Mouse (Mus musculus): ENCODE results near the gene Rhoj. TPM values are rescaled to one million over a fixed set of nuclear protein-coding genes. Genes with fewer than 3 reads are reported as not detected.

Rhoj gene
- polyA plus RNA-seq, 1 experiment from 2014 or later = 62.4 TPM

- no peaks in the 10 kb centered on the region for H3K4me1 ChIP-seq
- ATAC-seq (ENCODE audit: insufficient number of reproducible peaks, low FRiP score, low TSS enrichment, low read depth) = no peak
- no peak overlapping the region for H3K4me3 ChIP-seq (replicated peaks)
- no peaks in the 10 kb centered on the region for H3K27me3 ChIP-seq
- H3K9me3 ChIP-seq (replicated peaks) = no peaks in the 10 kb centered on the region
- 94% methylated on average over 6 of the region's 6 CpGs for whole genome bisulfite sequencing
- 0 out of 2 replicates have a peak, but pooled peaks cover 1% of the 10 kb centered on the region for H3K36me3 ChIP-seq
- no peak overlapping the region for H3K27ac ChIP-seq (replicated peaks)
- no peak overlapping the region for H3K4me2 ChIP-seq (replicated peaks)
- H3K9ac ChIP-seq = no peak overlapping the region
These were observed 59.2 kb downstream of the Rhoj start for GRCm38 (mm10) chr12:75367371-75367770.

- no peaks in the 10 kb centered on the region for H3K4me1 ChIP-seq
- no peak overlapping the region for H3K27ac ChIP-seq (replicated peaks)
- no peak overlapping the region for H3K4me2 ChIP-seq (replicated peaks)
- WGBS = 87% methylated on average over 5 of the region's 5 CpGs
- H3K9me3 ChIP-seq (replicated peaks) = no peaks in the 10 kb centered on the region
- no peak overlapping the region for H3K4me3 ChIP-seq (replicated peaks)
- no peaks in the 10 kb centered on the region for H3K27me3 ChIP-seq
- H3K9ac ChIP-seq = no peak overlapping the region
- ATAC-seq (ENCODE audit: insufficient number of reproducible peaks, low FRiP score, low TSS enrichment, low read depth) = no peak
- no peaks in the 10 kb centered on the region for H3K36me3 ChIP-seq
These were observed 60.4 kb downstream of the Rhoj start for GRCm38 (mm10) chr12:75368527-75368926.

DNA sequence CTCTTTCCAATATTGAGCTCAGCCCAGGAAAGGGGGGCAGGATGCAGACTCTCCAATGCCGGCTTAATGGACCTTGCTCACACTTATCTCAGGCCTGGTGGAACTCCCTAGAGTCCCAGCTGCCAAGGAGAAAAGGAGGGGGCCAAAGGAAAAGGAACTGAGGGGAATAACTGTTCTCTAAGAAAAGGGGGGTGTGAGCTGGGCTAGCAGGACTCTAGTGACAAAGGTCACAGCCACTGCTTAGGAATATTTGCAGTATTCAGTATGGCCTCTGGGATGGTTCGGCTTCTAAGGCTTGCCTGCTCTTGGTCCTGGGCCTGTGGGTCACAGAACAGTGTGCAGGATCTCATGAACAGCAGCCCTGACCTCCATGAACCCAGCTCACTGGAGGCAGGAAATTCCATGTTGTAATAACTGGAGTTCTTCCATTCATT lies 61.3 kb downstream of the Rhoj start:
- no peak for ATAC-seq (ENCODE audit: insufficient number of reproducible peaks, low FRiP score, low TSS enrichment, low read depth)
- Histone ChIP-seq H3K9ac (no peak overlapping the region), H3K36me3 (no peaks in the 10 kb centered on the region), H3K4me3 (replicated peaks) (no peak overlapping the region), H3K27ac (replicated peaks) (no peak overlapping the region), H3K4me1 (no peaks in the 10 kb centered on the region), H3K4me2 (replicated peaks) (no peak overlapping the region), H3K9me3 (replicated peaks) (no peaks in the 10 kb centered on the region), H3K27me3 (no peaks in the 10 kb centered on the region)
- 71% methylated on average over 2 of the region's 2 CpGs for WGBS

GRCm38 (mm10) chr12:75374437-75374836 lies 66.3 kb downstream of the Rhoj start:
- no peak overlapping the region for H3K4me3 ChIP-seq (replicated peaks)
- no peaks in the 10 kb centered on the region for H3K27me3 ChIP-seq
- H3K27ac ChIP-seq (replicated peaks) = no peak overlapping the region
- no peaks in the 10 kb centered on the region for H3K36me3 ChIP-seq
- H3K4me2 ChIP-seq (replicated peaks) = no peak overlapping the region
- no peak for ATAC-seq (ENCODE audit: insufficient number of reproducible peaks, low FRiP score, low TSS enrichment, low read depth)
- H3K9me3 ChIP-seq (replicated peaks) = no peaks in the 10 kb centered on the region
- no peaks in the 10 kb centered on the region for H3K4me1 ChIP-seq
- no peak overlapping the region for H3K9ac ChIP-seq
- WGBS = 64% methylated on average over 10 of the region's 10 CpGs

GRCm38 (mm10) chr12:75375060-75375459 lies 66.9 kb downstream of the Rhoj start:
- H3K9ac ChIP-seq = no peak overlapping the region
- H3K9me3 ChIP-seq (replicated peaks) = no peaks in the 10 kb centered on the region
- no peak overlapping the region for H3K4me2 ChIP-seq (replicated peaks)
- no peaks in the 10 kb centered on the region for H3K4me1 ChIP-seq
- WGBS = 86% methylated on average over 12 of the region's 12 CpGs
- H3K27ac ChIP-seq (replicated peaks) = no peak overlapping the region
- no peaks in the 10 kb centered on the region for H3K36me3 ChIP-seq
- H3K27me3 ChIP-seq = no peaks in the 10 kb centered on the region
- no peak overlapping the region for H3K4me3 ChIP-seq (replicated peaks)
- no peak for ATAC-seq (ENCODE audit: insufficient number of reproducible peaks, low FRiP score, low TSS enrichment, low read depth)

- H3K9ac ChIP-seq = no peak overlapping the region
- no peak overlapping the region for H3K4me2 ChIP-seq (replicated peaks)
- no peaks in the 10 kb centered on the region for H3K36me3 ChIP-seq
- no peak overlapping the region for H3K27ac ChIP-seq (replicated peaks)
- WGBS = 61% methylated on average over 6 of the region's 6 CpGs
- no peaks in the 10 kb centered on the region for H3K9me3 ChIP-seq (replicated peaks)
- H3K4me1 ChIP-seq = no peaks in the 10 kb centered on the region
- ATAC-seq (ENCODE audit: insufficient number of reproducible peaks, low FRiP score, low TSS enrichment, low read depth) = no peak; the same call in 1 of the 2 replicates
- H3K4me3 ChIP-seq (replicated peaks) = no peak overlapping the region
- no peaks in the 10 kb centered on the region for H3K27me3 ChIP-seq
These were observed 68.0 kb downstream of the Rhoj start for GRCm38 (mm10) chr12:75376126-75376525.

DNA sequence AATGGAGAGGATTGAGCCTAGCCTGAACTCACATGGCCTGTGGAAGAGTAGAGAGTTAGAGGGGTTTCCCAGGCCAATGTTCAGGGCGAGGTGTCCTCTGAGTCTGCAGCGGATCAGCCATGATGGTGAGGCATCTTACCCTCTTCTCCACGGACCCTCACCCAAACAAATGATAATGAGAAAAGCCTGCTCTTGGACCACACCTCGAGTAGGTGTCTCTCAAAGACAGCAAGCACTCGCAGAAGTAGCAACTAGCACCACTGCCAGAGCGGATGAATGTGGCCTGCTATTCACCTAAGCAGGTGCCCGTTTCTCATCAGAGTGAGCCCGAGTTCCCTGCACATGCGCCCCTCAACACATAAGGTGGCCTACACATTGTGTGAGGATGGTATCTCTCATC lies 78.6 kb downstream of the Rhoj start:
- no peaks in the 10 kb centered on the region for H3K4me1 ChIP-seq
- H3K9me3 ChIP-seq (replicated peaks) = no peaks in the 10 kb centered on the region
- H3K27ac ChIP-seq (replicated peaks) = no peak overlapping the region
- no peak overlapping the region for H3K9ac ChIP-seq
- no peak for ATAC-seq (ENCODE audit: insufficient number of reproducible peaks, low FRiP score, low TSS enrichment, low read depth)
- H3K36me3 ChIP-seq = no peaks in the 10 kb centered on the region
- no peak overlapping the region for H3K4me3 ChIP-seq (replicated peaks)
- H3K4me2 ChIP-seq (replicated peaks) = no peak overlapping the region
- H3K27me3 ChIP-seq = no peaks in the 10 kb centered on the region
- 80% methylated on average over 9 of the region's 9 CpGs for WGBS

GRCm38 (mm10) chr12:75387156-75387555 lies 79.0 kb downstream of the Rhoj start:
- Histone ChIP-seq H3K27me3 (no peaks in the 10 kb centered on the region), H3K4me2 (replicated peaks) (no peak overlapping the region), H3K36me3 (no peaks in the 10 kb centered on the region), H3K4me3 (replicated peaks) (no peak overlapping the region), H3K4me1 (no peaks in the 10 kb centered on the region), H3K9me3 (replicated peaks) (no peaks in the 10 kb centered on the region), H3K27ac (replicated peaks) (no peak overlapping the region), H3K9ac (no peak overlapping the region)
- peak; percentile 51; the same call in 1 of the 2 replicates for ATAC-seq (ENCODE audit: insufficient number of reproducible peaks, low FRiP score, low TSS enrichment, low read depth)
- WGBS = 64% methylated on average over 8 of the region's 8 CpGs

GRCm38 (mm10) chr12:75387846-75388245 lies 79.7 kb downstream of the Rhoj start:
- Histone ChIP-seq H3K9ac (no peak overlapping the region), H3K9me3 (replicated peaks) (no peaks in the 10 kb centered on the region), H3K4me3 (replicated peaks) (no peak overlapping the region), H3K36me3 (no peaks in the 10 kb centered on the region), H3K4me2 (replicated peaks) (no peak overlapping the region), H3K4me1 (no peaks in the 10 kb centered on the region), H3K27ac (replicated peaks) (no peak overlapping the region), H3K27me3 (no peaks in the 10 kb centered on the region)
- WGBS = 87% methylated on average over 15 of the region's 15 CpGs
- ATAC-seq (ENCODE audit: insufficient number of reproducible peaks, low FRiP score, low TSS enrichment, low read depth) = no peak

GRCm38 (mm10) chr12:75388521-75388920 lies 80.4 kb downstream of the Rhoj start:
- no peak overlapping the region for H3K4me2 ChIP-seq (replicated peaks)
- no peaks in the 10 kb centered on the region for H3K9me3 ChIP-seq (replicated peaks)
- ATAC-seq (ENCODE audit: insufficient number of reproducible peaks, low FRiP score, low TSS enrichment, low read depth) = no peak
- H3K4me3 ChIP-seq (replicated peaks) = no peak overlapping the region
- no peak overlapping the region for H3K9ac ChIP-seq
- H3K27me3 ChIP-seq = no peaks in the 10 kb centered on the region
- H3K27ac ChIP-seq (replicated peaks) = no peak overlapping the region
- no peaks in the 10 kb centered on the region for H3K4me1 ChIP-seq
- H3K36me3 ChIP-seq = no peaks in the 10 kb centered on the region
- WGBS = 92% methylated on average over 9 of the region's 9 CpGs

DNA sequence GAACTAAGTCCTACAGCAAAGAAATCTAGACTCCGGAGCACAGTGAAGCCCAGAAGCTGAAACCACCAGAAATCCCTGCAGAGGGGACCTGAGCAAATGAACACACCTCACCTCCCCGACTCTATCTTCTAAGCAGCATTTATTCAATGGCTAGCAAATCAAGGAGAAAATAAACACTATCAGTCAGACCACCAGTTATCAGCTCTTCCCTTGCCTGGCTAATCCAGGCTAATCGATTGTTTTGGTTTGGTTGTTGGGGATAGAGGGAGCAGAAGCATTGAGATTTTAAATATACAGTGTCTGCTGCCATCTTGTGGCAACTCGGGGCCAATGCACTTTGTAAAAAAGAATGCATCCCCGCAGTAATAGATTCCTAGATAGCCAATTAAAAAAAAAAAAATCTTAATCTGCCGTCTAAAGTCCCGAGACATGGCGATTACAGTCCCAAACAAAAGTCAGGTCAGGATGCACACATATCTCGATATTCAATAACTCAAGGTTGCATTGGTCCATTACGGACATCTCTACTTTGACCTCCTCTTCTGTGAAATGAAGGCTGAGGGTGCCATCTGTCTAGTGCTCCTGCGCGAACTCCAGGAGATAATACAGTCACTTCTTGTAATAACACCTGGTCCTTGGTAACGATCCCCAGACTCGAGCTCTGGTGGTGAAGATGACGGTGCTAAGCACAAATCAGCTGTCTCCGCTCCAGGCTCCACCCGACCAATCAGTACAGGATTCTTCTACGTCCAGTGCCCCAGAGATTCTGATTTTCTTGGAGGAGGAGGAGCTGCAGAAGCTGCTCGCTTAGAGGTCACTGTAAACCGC lies 81.4 kb downstream of the Rhoj start:
- no peaks in the 10 kb centered on the region for H3K27me3 ChIP-seq
- WGBS = 47% methylated on average over 20 of the region's 20 CpGs

DNA sequence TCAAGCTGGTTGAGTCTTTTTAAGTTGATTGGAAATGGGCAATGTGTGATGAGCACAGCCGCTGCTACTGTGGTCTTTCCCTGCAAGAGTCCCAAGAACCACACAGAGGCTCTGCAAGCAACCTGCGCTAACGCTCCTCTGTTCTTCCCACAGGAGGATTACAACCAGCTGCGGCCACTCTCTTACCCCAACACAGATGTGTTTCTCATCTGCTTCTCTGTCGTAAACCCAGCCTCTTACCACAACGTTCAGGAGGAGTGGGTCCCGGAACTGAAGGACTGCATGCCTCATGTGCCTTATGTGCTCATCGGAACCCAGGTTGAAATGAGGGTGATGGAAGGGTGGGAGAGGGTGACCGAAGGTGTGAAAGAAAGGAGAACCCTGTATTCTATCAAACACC lies 83.4 kb downstream of the Rhoj start:
- Histone ChIP-seq H3K36me3 (no peaks in the 10 kb centered on the region), H3K4me1 (0 out of 2 replicates have a peak, but pooled peaks cover 3% of the 10 kb centered on the region), H3K27ac (replicated peaks) (no peak overlapping the region), H3K4me2 (replicated peaks) (no peak overlapping the region), H3K27me3 (no peaks in the 10 kb centered on the region), H3K9ac (no peak overlapping the region), H3K9me3 (replicated peaks) (no peaks in the 10 kb centered on the region), H3K4me3 (replicated peaks) (no peak overlapping the region)
- 51% methylated on average over 9 of the region's 9 CpGs for WGBS
- no peak for ATAC-seq (ENCODE audit: insufficient number of reproducible peaks, low FRiP score, low TSS enrichment, low read depth)

More for the DNA sequence above, 81.4 kb downstream of the Rhoj start:
- H3K4me2 ChIP-seq (replicated peaks) = no peak overlapping the region
- no peak overlapping the region for H3K27ac ChIP-seq (replicated peaks)
- no peaks in the 10 kb centered on the region for H3K9me3 ChIP-seq (replicated peaks)
- no peak overlapping the region for H3K4me3 ChIP-seq (replicated peaks)
- H3K36me3 ChIP-seq = no peaks in the 10 kb centered on the region
- H3K9ac ChIP-seq = no peak overlapping the region
- H3K4me1 ChIP-seq = no peaks in the 10 kb centered on the region
- ATAC-seq (ENCODE audit: insufficient number of reproducible peaks, low FRiP score, low TSS enrichment, low read depth) = no peak
